Mouse (Mus musculus) thymus, adult 2 months (tissue): ENCODE data around the gene Teddm1a.
"Not testable (repeated sequence)": the region's sequence is repeated elsewhere in the genome, so short reads cannot be mapped to it uniquely, and the experiment has no call there.

Experiments
- CTCF ChIP-seq: fragments of 200-500 bp; IDR thresholded peaks from 2 replicates; pipeline ENCODE4 v1.5.1; 2012; ENCODE audit warnings: mild to moderate bottlenecking, control low read depth, low read length, moderate library complexity, borderline replicate concordance; ENCODE audit not compliant: control insufficient read depth, poor library complexity, insufficient read depth; ENCODE audit errors: extremely low read depth
- POLR2A ChIP-seq: fragments of 200-500 bp; IDR thresholded peaks from 2 replicates; pipeline ENCODE4 v1.6.1; 2012; ENCODE audit warnings: mild to moderate bottlenecking, low read length, control low read depth, moderate library complexity; ENCODE audit not compliant: control insufficient read depth, poor library complexity, insufficient read depth; ENCODE audit errors: extremely low read depth

GRCm38 (mm10) chr1:153880391-153880790 lies 11.2 kb upstream of the Teddm1a start:
- TF ChIP-seq CTCF, POLR2A: not testable (repeated sequence)
